Mouse (Mus musculus) brown adipose tissue, adult 24 weeks (tissue): ENCODE measurements around the gene 5730455P16Rik. TPM values are rescaled to one million over a fixed set of nuclear protein-coding genes. Genes with fewer than 3 reads are reported as not detected.
"Not testable (repeated sequence)": the region's sequence is repeated elsewhere in the genome, so short reads cannot be mapped to it uniquely, and the experiment has no call there.

Experiments
- H3K27ac ChIP-seq: fragments of 200-500 bp; replicated peaks from 2 replicates; pipeline ENCODE4 v1.5.1; 2012; ENCODE audit warnings: low read depth, mild to moderate bottlenecking, low read length
- H3K4me1 ChIP-seq: fragments of 200-500 bp; 2 replicates; pipeline ENCODE4 v1.6.1; 2012; ENCODE audit warnings: low read length, mixed read lengths; ENCODE audit not compliant: control insufficient read depth, insufficient read depth, insufficient read length
- H3K4me3 ChIP-seq: fragments of 200-500 bp; 2 replicates; pipeline ENCODE4 v1.5.1; 2012; ENCODE audit warnings: low read depth, mild to moderate bottlenecking, low read length, moderate library complexity; ENCODE audit not compliant: insufficient read depth
- polyA plus RNA-seq: library from polyadenylated mRNA; stranded (reverse); fragments of >200 nt; gene quantifications from 2 replicates; pipeline ENCODE4 v1.2.4, GENCODE M21; 2012; ENCODE audit not compliant: missing spikeins, insufficient read depth, insufficient read length

5730455P16Rik gene
- polyA plus RNA-seq, 1 experiment = 19.7 TPM

- H3K4me3 ChIP-seq = no peak overlapping the region
- H3K4me1 ChIP-seq = peaks cover 4% of the 10 kb centered on the region; the same call in 1 of the 2 replicates
These were observed 9.0 kb upstream of the 5730455P16Rik start for GRCm38 (mm10) chr11:80386790-80387189.

GRCm38 (mm10) chr11:80385055-80385454 lies 7.2 kb upstream of the 5730455P16Rik start:
- H3K27ac ChIP-seq = no peak overlapping the region
- H3K4me3 ChIP-seq = peak overlapping the region; percentile 64

More at GRCm38 (mm10) chr11:80386790-80387189, 9.0 kb upstream of the 5730455P16Rik start:
- no peak overlapping the region for H3K27ac ChIP-seq

GRCm38 (mm10) chr11:80384461-80384860 lies 6.6 kb upstream of the 5730455P16Rik start:
- Histone ChIP-seq H3K4me3 (peak overlapping the region; percentile 64), H3K27ac (no peak overlapping the region; the same call in 1 of the 2 replicates), H3K4me1 (peaks cover 4% of the 10 kb centered on the region; the same call in 1 of the 2 replicates)

More at GRCm38 (mm10) chr11:80385055-80385454, 7.2 kb upstream of the 5730455P16Rik start:
- peaks cover 4% of the 10 kb centered on the region; the same call in 1 of the 2 replicates for H3K4me1 ChIP-seq

GRCm38 (mm10) chr11:80383626-80384046 lies 5.8 kb upstream of the 5730455P16Rik start:
- Histone ChIP-seq H3K4me3 (peak overlapping the region; percentile 96), H3K4me1 (peaks cover 4% of the 10 kb centered on the region; the same call in 1 of the 2 replicates), H3K27ac (peak overlapping the region; percentile 94)

GRCm38 (mm10) chr11:80383019-80383625 lies 5.3 kb upstream of the 5730455P16Rik start, which contains the start of gene Zfp207:
TSS of gene Zfp207 (plus strand) at chr11:80383279.
- H3K4me3 ChIP-seq = peak within 1 kb of the TSS; percentile 96
- peaks cover 4% of the 10 kb centered on the region; the same call in 1 of the 2 replicates for H3K4me1 ChIP-seq
- H3K27ac ChIP-seq = peak within 1 kb of the TSS; percentile 94

GRCm38 (mm10) chr11:80382626-80383018 lies 4.8 kb upstream of the 5730455P16Rik start:
- H3K4me1 ChIP-seq = peaks cover 4% of the 10 kb centered on the region; the same call in 1 of the 2 replicates
- peak overlapping the region; percentile 96 for H3K4me3 ChIP-seq
- H3K27ac ChIP-seq = peak overlapping the region; percentile 94

GRCm38 (mm10) chr11:80379184-80379583 lies 1.4 kb upstream of the 5730455P16Rik start:
- H3K4me1 ChIP-seq, H3K4me3 ChIP-seq, H3K27ac ChIP-seq: not testable (repeated sequence)

- H3K27ac ChIP-seq, H3K4me1 ChIP-seq, H3K4me3 ChIP-seq: not testable (repeated sequence)
These were observed 726 bp upstream of the 5730455P16Rik start for GRCm38 (mm10) chr11:80378452-80379068.

GRCm38 (mm10) chr11:80376651-80377050 lies 1.2 kb downstream of the 5730455P16Rik start:
- Histone ChIP-seq H3K4me3 (no peak overlapping the region), H3K4me1 (no peaks in the 10 kb centered on the region), H3K27ac (no peak overlapping the region)

GRCm38 (mm10) chr11:80368949-80369348 lies 8.9 kb downstream of the 5730455P16Rik start:
- no peaks in the 10 kb centered on the region for H3K4me1 ChIP-seq
- no peak overlapping the region for H3K4me3 ChIP-seq
- H3K27ac ChIP-seq = no peak overlapping the region

GRCm38 (mm10) chr11:80354832-80355231 lies 23.0 kb downstream of the 5730455P16Rik start:
- Histone ChIP-seq H3K27ac (no peak overlapping the region), H3K4me1 (no peaks in the 10 kb centered on the region), H3K4me3 (no peak overlapping the region)

GRCm38 (mm10) chr11:80351832-80352430 lies 25.9 kb downstream of the 5730455P16Rik start:
- H3K4me3 ChIP-seq = no peak overlapping the region
- no peaks in the 10 kb centered on the region for H3K4me1 ChIP-seq
- no peak overlapping the region for H3K27ac ChIP-seq

GRCm38 (mm10) chr11:80342482-80342881 lies 35.4 kb downstream of the 5730455P16Rik start:
- Histone ChIP-seq H3K27ac (no peak overlapping the region), H3K4me3 (no peak overlapping the region), H3K4me1 (no peaks in the 10 kb centered on the region)

GRCm38 (mm10) chr11:80336351-80336730 lies 41.5 kb downstream of the 5730455P16Rik start:
- Histone ChIP-seq H3K27ac (no peak overlapping the region), H3K4me3 (no peak overlapping the region), H3K4me1 (no peaks in the 10 kb centered on the region)

GRCm38 (mm10) chr11:80335609-80336350 lies 42.1 kb downstream of the 5730455P16Rik start:
- Histone ChIP-seq H3K4me3 (no peak overlapping the region), H3K27ac (no peak overlapping the region)

More at GRCm38 (mm10) chr11:80335609-80336350, 42.1 kb downstream of the 5730455P16Rik start:
- no peaks in the 10 kb centered on the region for H3K4me1 ChIP-seq
